Mouse (Mus musculus): Measurements from ENCODE around the gene Lrrc74a. TPM values are rescaled to one million over a fixed set of nuclear protein-coding genes. Genes with fewer than 3 reads are reported as not detected.

Gene Lrrc74a
- total and polyA plus RNA-seq, 3 experiments: not detected

DNA sequence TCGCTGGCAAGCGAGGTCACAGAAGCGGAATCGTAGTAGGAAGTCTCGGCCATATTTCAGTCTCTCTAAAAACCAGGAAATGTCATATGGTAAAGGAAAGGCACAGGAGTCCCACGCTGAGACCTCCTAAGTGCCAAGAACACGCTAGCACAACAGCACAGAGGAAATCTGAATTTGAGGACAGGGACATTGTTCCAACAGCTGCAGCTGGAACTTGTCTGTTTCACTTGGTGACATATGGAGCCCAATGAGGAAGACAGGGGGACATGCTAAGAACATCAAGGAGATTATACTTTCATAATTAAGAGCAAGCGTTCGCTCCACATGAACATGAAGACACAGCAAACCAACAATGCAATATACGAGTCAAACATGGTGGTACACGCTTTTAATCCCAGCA, 17.2 kb upstream of the Lrrc74a start:
- Histone ChIP-seq H3K79me2 (replicated peaks; ENCODE audit: control insufficient read depth, extremely low read depth, insufficient read depth, poor library complexity, severe bottlenecking) (no peaks in the 10 kb centered on the region), H3K27me3 (replicated peaks) (no peaks in the 10 kb centered on the region), H3K9me3 (replicated peaks; ENCODE audit: low read length) (no peaks in the 10 kb centered on the region), H3K27ac (ENCODE audit: insufficient read depth, low read depth) (no peak overlapping the region), H3K4me3 (replicated peaks in 1 of 3; ENCODE audit: low read depth in 2 of 3, low read length in 2 of 3, poor library complexity in 1 of 3) (no peak overlapping the region), H3K36me3 (replicated peaks in 1 of 2; ENCODE audit: control insufficient read depth in 1 of 2, insufficient read depth in 1 of 2, low read length in 1 of 2) (peaks cover 0 to 38% of the 10 kb centered on the region in 2 experiments), H3K4me2 (ENCODE audit: insufficient read depth, low read depth, poor library complexity, severe bottlenecking) (no peak overlapping the region), H3K9ac (ENCODE audit: insufficient read depth, low read depth) (no peak overlapping the region), H3K4me1 (ENCODE audit: control insufficient read depth in 1 of 2, insufficient read depth in 2 of 2) (peaks cover 0 to 4% of the 10 kb centered on the region in 2 experiments; a peak in 2 of 4 replicates)
- TF ChIP-seq MAZ (IDR thresholded peaks at IDR 0.05; ENCODE audit: low read depth, low read length) (no peak), RAD21 (IDR thresholded peaks at IDR 0.05; ENCODE audit: low read depth, low read length) (no peak), CTCF (conservative IDR thresholded peaks at IDR 0.05 in 1 of 2, IDR thresholded peaks at IDR 0.05 in 1 of 2; ENCODE audit: low read depth in 2 of 2, low read length in 2 of 2) (no peak), GABPA (IDR thresholded peaks at IDR 0.05; ENCODE audit: insufficient replicate concordance, low read depth, low read length) (no peak), USF2 (conservative IDR thresholded peaks at IDR 0.05; ENCODE audit: low read depth, low read length) (no peak), IRF4 (IDR thresholded peaks at IDR 0.05; ENCODE audit: low read depth, low read length) (no peak), TCF12 (IDR thresholded peaks at IDR 0.05; ENCODE audit: low read depth, low read length) (no peak), ELF1 (IDR thresholded peaks at IDR 0.05; ENCODE audit: low read depth, low read length) (no peak), ETS1 (conservative IDR thresholded peaks at IDR 0.05; ENCODE audit: low read depth, low read length) (no peak), POLR2AphosphoS2 (IDR thresholded peaks at IDR 0.05; ENCODE audit: low read depth, low read length) (no peak), MAFK (IDR thresholded peaks at IDR 0.05; ENCODE audit: insufficient replicate concordance, low read length) (no peak), MEF2A (IDR thresholded peaks at IDR 0.05; ENCODE audit: borderline replicate concordance, low read depth, low read length) (no peak), ZC3H11A (IDR thresholded peaks at IDR 0.05; ENCODE audit: low read depth, low read length) (no peak), E2F4 (IDR thresholded peaks at IDR 0.05; ENCODE audit: insufficient replicate concordance, low read depth, low read length) (no peak), NRF1 (IDR thresholded peaks at IDR 0.05; ENCODE audit: low read depth, low read length) (no peak), EP300 (IDR thresholded peaks at IDR 0.05; ENCODE audit: low read length) (no peak), MXI1 (IDR thresholded peaks at IDR 0.05; ENCODE audit: low read depth, low read length) (no peak), ZMIZ1 (IDR thresholded peaks at IDR 0.05; ENCODE audit: low read depth, low read length) (no peak), UBTF (IDR thresholded peaks at IDR 0.05; ENCODE audit: low read depth, low read length) (no peak)
- no peak for DNase-seq (ENCODE audit: extremely low read depth)
- dilution Hi-C loops (cut with MboI; ENCODE audit: extremely low pct_ligation_motif_present, extremely low pct_unique_long_range_greater_than_20kb, low sequenced_read_pairs) (no loop called here), in situ Hi-C loops (cut with MboI; ENCODE audit: low pct_ligation_motif_present, low pct_unique_long_range_greater_than_20kb, low sequenced_read_pairs) (no loop called here)

DNA sequence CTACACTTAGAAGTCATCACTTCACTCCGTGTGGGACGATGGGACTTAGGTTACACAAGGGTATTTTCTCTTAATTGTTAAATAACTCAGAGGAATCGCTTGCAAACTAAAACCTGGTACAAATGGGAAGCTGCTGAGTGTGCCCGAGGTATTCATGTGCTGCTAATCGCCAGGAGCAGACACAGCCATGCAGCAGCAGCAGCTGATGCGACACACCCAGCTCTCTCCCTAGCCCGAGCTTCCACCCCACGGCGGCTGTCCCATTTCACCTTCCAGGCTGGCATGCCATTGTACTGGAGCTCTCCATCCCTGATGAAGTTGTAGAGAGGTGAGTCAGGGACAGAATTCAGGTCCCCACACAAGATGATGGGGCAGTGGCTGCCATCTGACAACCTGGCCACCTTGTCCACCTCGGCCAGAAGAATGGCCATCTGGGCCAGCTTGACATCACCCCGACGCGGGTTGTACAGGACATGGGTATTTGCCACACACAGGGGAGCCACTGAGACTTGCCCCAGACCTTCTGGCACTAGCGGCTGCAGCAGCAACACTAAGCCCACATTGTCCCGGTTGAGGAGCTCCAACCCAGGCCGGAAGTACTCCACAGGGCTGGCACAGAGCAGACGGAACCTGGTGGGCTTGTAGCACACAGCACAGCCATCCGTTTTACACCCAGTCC, 14.1 kb upstream of the Lrrc74a start:
- Histone ChIP-seq H3K36me3 (replicated peaks in 1 of 2; ENCODE audit: control insufficient read depth in 1 of 2, insufficient read depth in 1 of 2, low read length in 1 of 2) (peaks cover 0 to 41% of the 10 kb centered on the region in 2 experiments), H3K4me2 (ENCODE audit: insufficient read depth, low read depth, poor library complexity, severe bottlenecking) (no peak overlapping the region), H3K27ac (ENCODE audit: insufficient read depth, low read depth) (no peak overlapping the region), H3K4me3 (replicated peaks in 1 of 3; ENCODE audit: low read depth in 2 of 3, low read length in 2 of 3, poor library complexity in 1 of 3) (no peak overlapping the region), H3K79me2 (replicated peaks; ENCODE audit: control insufficient read depth, extremely low read depth, insufficient read depth, poor library complexity, severe bottlenecking) (no peaks in the 10 kb centered on the region), H3K9ac (ENCODE audit: insufficient read depth, low read depth) (no peak overlapping the region), H3K4me1 (ENCODE audit: control insufficient read depth in 1 of 2, insufficient read depth in 2 of 2) (peaks cover 0 to 1% of the 10 kb centered on the region in 2 experiments; a peak in 1 of 4 replicates), H3K9me3 (replicated peaks; ENCODE audit: low read length) (no peaks in the 10 kb centered on the region), H3K27me3 (replicated peaks) (no peaks in the 10 kb centered on the region)
- DNase-seq (ENCODE audit: extremely low read depth): no peak
- no peak for TF ChIP-seq POLR2A (IDR thresholded peaks at IDR 0.05; ENCODE audit: low read depth, low read length)
- no peak for TF ChIP-seq JUN (IDR thresholded peaks at IDR 0.05; ENCODE audit: insufficient read depth, low read depth, low read length)
- TF ChIP-seq UBTF (IDR thresholded peaks at IDR 0.05; ENCODE audit: low read depth, low read length): no peak
- no peak for TF ChIP-seq ZC3H11A (IDR thresholded peaks at IDR 0.05; ENCODE audit: low read depth, low read length)
- TF ChIP-seq SIN3A (IDR thresholded peaks at IDR 0.05; ENCODE audit: low read length): no peak
- no peak for TF ChIP-seq EP300 (IDR thresholded peaks at IDR 0.05; ENCODE audit: low read length)
- no peak for TF ChIP-seq IRF4 (IDR thresholded peaks at IDR 0.05; ENCODE audit: low read depth, low read length)
- no peak for TF ChIP-seq MEF2A (IDR thresholded peaks at IDR 0.05; ENCODE audit: borderline replicate concordance, low read depth, low read length)
- no peak for TF ChIP-seq MXI1 (IDR thresholded peaks at IDR 0.05; ENCODE audit: low read depth, low read length)
- no peak for TF ChIP-seq HCFC1 (IDR thresholded peaks at IDR 0.05; ENCODE audit: low read depth, low read length)
- no peak for TF ChIP-seq USF2 (conservative IDR thresholded peaks at IDR 0.05; ENCODE audit: low read depth, low read length)
- dilution Hi-C loops (cut with MboI; ENCODE audit: extremely low pct_ligation_motif_present, extremely low pct_unique_long_range_greater_than_20kb, low sequenced_read_pairs) (no loop called here), in situ Hi-C loops (cut with MboI; ENCODE audit: low pct_ligation_motif_present, low pct_unique_long_range_greater_than_20kb, low sequenced_read_pairs) (no loop called here)

All from CH12.LX (cell line).